Mouse (Mus musculus) megakaryocyte, embryonic 14.5 days (primary cell): Measurements from ENCODE around the gene Ngfr.

Experiments
- FLI1 ChIP-seq: IDR thresholded peaks from 2 replicates; pipeline ENCODE4 v1.6.1; 2012; ENCODE audit warnings: low read length, inconsistent platforms, mixed read lengths
- GATA1 ChIP-seq: IDR thresholded peaks from 3 replicates; pipeline ENCODE4 v1.6.1; 2012; ENCODE audit warnings: mixed read lengths, low read length, inconsistent platforms, borderline replicate concordance

DNA sequence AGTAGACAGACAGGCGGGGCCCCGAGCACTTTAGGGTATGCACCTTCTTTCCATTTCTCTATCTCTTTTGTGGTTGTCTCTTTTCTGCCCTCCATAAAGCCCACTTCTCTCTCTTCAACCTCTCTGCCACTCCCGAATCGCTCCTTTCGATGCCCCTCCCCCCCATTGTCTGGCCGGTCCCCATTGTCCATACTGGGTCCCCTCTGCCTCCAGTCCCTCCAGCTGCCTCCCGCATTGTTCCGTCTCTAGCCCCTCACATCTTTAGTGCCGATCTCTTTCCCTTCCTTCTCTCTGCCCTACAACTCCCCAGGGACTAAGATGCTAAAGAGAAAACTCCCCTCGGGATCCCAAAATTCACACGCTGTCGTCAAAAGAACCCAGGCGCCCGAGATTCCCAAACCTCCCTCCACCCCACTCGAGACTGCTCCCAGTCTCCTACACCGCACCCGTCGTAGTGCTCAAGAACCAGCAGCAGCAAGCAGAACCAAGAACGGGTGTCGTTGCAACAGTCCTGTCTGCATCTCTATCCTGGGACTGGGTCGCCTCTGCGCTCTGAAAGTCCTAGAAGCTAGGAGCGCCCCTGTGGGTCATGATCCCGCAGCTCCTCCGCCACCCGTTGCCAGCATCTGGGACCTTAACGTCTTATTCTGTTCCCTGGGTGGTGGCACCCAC is 648 bp downstream of the Ngfr start:
- TF ChIP-seq GATA1 (no peak), FLI1 (no peak)
